Mouse (Mus musculus) gastrocnemius, postnatal 14 days (tissue): ENCODE measurements around the gene Fxr1. TPM values are rescaled to one million over a fixed set of nuclear protein-coding genes. Genes with fewer than 3 reads are reported as not detected.
"Not testable (repeated sequence)": the region's sequence is repeated elsewhere in the genome, so short reads cannot be mapped to it uniquely, and the experiment has no call there.

ENCODE experiments used
- DNase-seq: peaks from one replicate; pipeline ENCODE4 v3.0.0; 2021; ENCODE audit warnings: mixed read lengths
- intact Hi-C: fragments of 180-260 bp; cut with DNase I; formaldehyde crosslinking; loops from one replicate; pipeline ENCODE4 v1.15.1; 2025; ENCODE audit warnings: low total_unique reads
- total RNA-seq, 2 experiments: library from RNA; stranded (reverse); gene quantifications; 2 replicates each; pipeline ENCODE4 v1.2.3; 2021

Gene Fxr1
- total RNA-seq, 2 experiments from 2014 or later = 388 to 401 TPM

GRCm38 (mm10) chr3:34033720-34034364 lies 14.1 kb downstream of the Fxr1 start:
- DNase-seq = no peak
- intact Hi-C loops = no loop called here

GRCm38 (mm10) chr3:34034803-34035202 lies 15.1 kb downstream of the Fxr1 start:
- no peak for DNase-seq
- intact Hi-C loops = no loop called here

GRCm38 (mm10) chr3:34035706-34036105 lies 16.0 kb downstream of the Fxr1 start:
- intact Hi-C loops = no loop called here
- DNase-seq = no peak

- intact Hi-C loops = no loop called here
- no peak for DNase-seq
Measured at GRCm38 (mm10) chr3:34041990-34042389, 22.2 kb downstream of the Fxr1 start.

- DNase-seq = no peak
- intact Hi-C loops = no loop called here
Measured at GRCm38 (mm10) chr3:34062352-34062751, 42.6 kb downstream of the Fxr1 start.

GRCm38 (mm10) chr3:34068943-34069342 lies 49.2 kb downstream of the Fxr1 start:
- intact Hi-C loops, DNase-seq: not testable (repeated sequence)

- DNase-seq = no peak
- intact Hi-C loops = no loop called here
Measured at GRCm38 (mm10) chr3:34072726-34073125, 53.0 kb downstream of the Fxr1 start.

- intact Hi-C loops = no loop called here
- DNase-seq = no peak
Measured at GRCm38 (mm10) chr3:34076058-34076759, 56.5 kb downstream of the Fxr1 start.

- peak; percentile 93 for DNase-seq
- intact Hi-C loops = loop anchor here (10.0 kb wide), 1 partner anchor 106 kb away; no protein-coding TSS in a partner anchor
Measured at GRCm38 (mm10) chr3:34080900-34081662, 61.3 kb downstream of the Fxr1 start, which contains the start of gene Dnajc19. Gene Dnajc19 (minus strand): TSS chr3:34081321.

- DNase-seq = no peak
- intact Hi-C loops = loop anchor here (10.0 kb wide), 1 partner anchor 107 kb away; no protein-coding TSS in a partner anchor
Measured at GRCm38 (mm10) chr3:34081929-34082328, 62.2 kb downstream of the Fxr1 start.

- DNase-seq = no peak
- intact Hi-C loops = loop anchor here (10.0 kb wide), 1 partner anchor 109 kb away; no protein-coding TSS in a partner anchor
Measured at GRCm38 (mm10) chr3:34083655-34084054, 63.9 kb downstream of the Fxr1 start.

GRCm38 (mm10) chr3:34102891-34103290 lies 83.1 kb downstream of the Fxr1 start:
- DNase-seq = no peak
- intact Hi-C loops = no loop called here

- intact Hi-C loops = no loop called here
- DNase-seq = no peak
Measured at GRCm38 (mm10) chr3:34103902-34104672, 84.3 kb downstream of the Fxr1 start.

- no peak for DNase-seq
- intact Hi-C loops = no loop called here
Measured at GRCm38 (mm10) chr3:34106421-34106820, 86.7 kb downstream of the Fxr1 start.

GRCm38 (mm10) chr3:34107631-34108030 lies 87.9 kb downstream of the Fxr1 start:
- intact Hi-C loops = no loop called here

GRCm38 (mm10) chr3:34111941-34112685 lies 92.4 kb downstream of the Fxr1 start:
- intact Hi-C loops = no loop called here
- DNase-seq = no peak

More at GRCm38 (mm10) chr3:34107631-34108030, 87.9 kb downstream of the Fxr1 start:
- no peak for DNase-seq

GRCm38 (mm10) chr3:34115806-34116205 lies 96.1 kb downstream of the Fxr1 start:
- intact Hi-C loops = no loop called here
- no peak for DNase-seq

- intact Hi-C loops = no loop called here
Measured at GRCm38 (mm10) chr3:34119869-34120268, 100.1 kb downstream of the Fxr1 start.

More at GRCm38 (mm10) chr3:34119869-34120268, 100.1 kb downstream of the Fxr1 start:
- DNase-seq = no peak
